Mouse (Mus musculus) forebrain, postnatal 0 days (tissue): ENCODE results near the gene Nupr1. TPM values are rescaled to one million over a fixed set of nuclear protein-coding genes. Genes with fewer than 3 reads are reported as not detected.

ENCODE experiments used
- ATAC-seq: fragments of 200-750 bp; cut with Nextera tagmentation; 2 replicates; pipeline ENCODE4 v1.8.0; 2017; ENCODE audit warnings: mild to moderate bottlenecking, moderate library complexity
- DNase-seq: peaks from one replicate; pipeline ENCODE4 v3.0.0-alpha.2; 2015
- H3K27ac ChIP-seq: fragments of 300-500 bp; sonication (generic); 2 replicates; pipeline ENCODE4 v1.5.1; 2014; ENCODE audit warnings: low read depth, mild to moderate bottlenecking, antibody characterized with exemption, low read length, moderate library complexity, mixed read lengths
- H3K27me3 ChIP-seq: fragments of 300-500 bp; sonication (generic); 2 replicates; pipeline ENCODE4 v1.6.1; 2014; ENCODE audit warnings: mild to moderate bottlenecking, low read length, mixed read lengths; ENCODE audit not compliant: insufficient read depth
- H3K36me3 ChIP-seq: fragments of 300-500 bp; sonication (generic); 2 replicates; pipeline ENCODE4 v1.6.1; 2014; ENCODE audit warnings: mild to moderate bottlenecking, moderate library complexity; ENCODE audit not compliant: insufficient read depth
- H3K4me1 ChIP-seq: fragments of 300-500 bp; sonication (generic); 2 replicates; pipeline ENCODE4 v1.6.1; 2014; ENCODE audit warnings: antibody characterized with exemption; ENCODE audit not compliant: insufficient read depth
- H3K4me2 ChIP-seq: fragments of 300-500 bp; sonication (generic); 2 replicates; pipeline ENCODE4 v1.6.1; 2014; ENCODE audit warnings: low read depth, mild to moderate bottlenecking, moderate library complexity
- H3K4me3 ChIP-seq: fragments of 300-500 bp; sonication (generic); 2 replicates; pipeline ENCODE4 v1.5.1; 2014; ENCODE audit warnings: low read depth, low read length, mixed read lengths
- H3K9ac ChIP-seq: fragments of 300-500 bp; sonication (generic); 2 replicates; pipeline ENCODE4 v1.6.1; 2014; ENCODE audit warnings: mild to moderate bottlenecking
- H3K9me3 ChIP-seq: fragments of 300-500 bp; sonication (generic); 2 replicates; pipeline ENCODE4 v1.6.1; 2016; ENCODE audit warnings: low read length
- CTCF ChIP-seq: sonication (generic); IDR thresholded peaks from 2 replicates; pipeline ENCODE4 v1.5.1; 2016; ENCODE audit warnings: antibody characterized with exemption, control low read depth, low read depth
- WGBS: fragments of 180-500 bp; shearing (Covaris S2); extraction: QIAGEN DNeasy Blood & Tissue Kit; methylation state at CpG from one replicate; pipeline ENCODE4 v1.1.7; 2014; 5-methylcytosine and 5-hydroxymethylcytosine counted together
- polyA plus RNA-seq: library from polyadenylated mRNA; unstranded; fragments of >200 nt; fragmentation: Nextera tagmentation; extraction: Ambion mirVana; gene quantifications from 2 replicates; pipeline ENCODE4 v1.2.1, GENCODE M21; 2015
- total RNA-seq: library from RNA; depleted of rRNA; stranded (reverse); fragments of >200 nt; gene quantifications from 2 replicates; pipeline ENCODE4 v1.2.3, GENCODE M21; 2014

Nupr1 gene
- total and polyA plus RNA-seq, 2 experiments from 2014 or later = 7.3 to 15.5 TPM

DNA sequence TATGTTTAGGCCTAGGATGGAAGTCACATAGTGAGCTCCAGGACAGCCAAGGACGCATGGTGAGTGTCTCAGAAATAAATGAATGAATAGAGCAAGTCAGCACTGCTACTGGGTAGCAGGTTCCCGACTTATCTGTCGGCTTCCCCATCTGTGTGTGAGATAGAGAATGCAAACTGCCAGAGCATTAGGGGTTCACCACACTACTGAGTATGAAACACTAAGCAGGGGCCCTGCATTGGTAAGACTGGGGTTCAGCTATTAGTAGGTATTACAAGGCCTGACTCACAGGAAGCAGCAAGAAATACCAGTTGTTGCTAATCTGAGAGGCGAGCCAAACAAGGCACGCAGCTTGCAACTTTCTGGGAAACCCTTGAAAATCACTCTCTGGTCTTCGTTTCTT, 31.7 kb downstream of the Nupr1 start:
- Histone ChIP-seq H3K4me1 (no peaks in the 10 kb centered on the region), H3K36me3 (no peaks in the 10 kb centered on the region), H3K4me3 (no peak overlapping the region), H3K4me2 (no peak overlapping the region), H3K27me3 (no peaks in the 10 kb centered on the region; the same call in 1 of the 2 replicates), H3K27ac (no peak overlapping the region), H3K9me3 (no peaks in the 10 kb centered on the region), H3K9ac (no peak overlapping the region)
- WGBS = 81% methylated on average over 6 of the region's 6 CpGs
- no peak for ATAC-seq
- no peak for TF ChIP-seq CTCF
- DNase-seq = no peak

DNA sequence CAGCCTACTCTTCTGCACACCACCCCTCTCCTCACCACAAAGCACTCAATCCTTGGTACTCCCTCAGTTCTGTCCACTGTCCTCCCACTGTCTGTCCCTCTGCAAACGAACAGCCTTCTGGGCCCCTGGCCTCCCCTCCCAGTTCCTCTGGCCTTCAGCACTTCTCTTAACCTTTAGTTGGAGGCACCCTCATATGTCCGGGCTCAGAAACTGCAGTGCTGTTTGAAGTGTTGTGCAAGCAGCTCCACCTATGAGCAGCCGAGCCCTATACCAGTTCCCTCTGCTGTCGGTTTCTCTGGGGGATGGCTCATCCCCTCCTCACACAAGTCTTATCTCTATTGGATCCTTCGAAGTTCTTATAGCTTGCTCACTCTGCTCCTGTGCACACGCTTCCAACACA, 34.2 kb downstream of the Nupr1 start:
- ATAC-seq = no peak
- Histone ChIP-seq H3K27ac (no peak overlapping the region), H3K4me1 (no peaks in the 10 kb centered on the region), H3K36me3 (no peaks in the 10 kb centered on the region), H3K4me2 (no peak overlapping the region), H3K27me3 (no peaks in the 10 kb centered on the region; the same call in 1 of the 2 replicates), H3K9ac (no peak overlapping the region), H3K9me3 (no peaks in the 10 kb centered on the region), H3K4me3 (no peak overlapping the region)
- DNase-seq = no peak
- no peak for TF ChIP-seq CTCF
- whole genome bisulfite sequencing = 70% methylated on average over 6 of the region's 6 CpGs

DNA sequence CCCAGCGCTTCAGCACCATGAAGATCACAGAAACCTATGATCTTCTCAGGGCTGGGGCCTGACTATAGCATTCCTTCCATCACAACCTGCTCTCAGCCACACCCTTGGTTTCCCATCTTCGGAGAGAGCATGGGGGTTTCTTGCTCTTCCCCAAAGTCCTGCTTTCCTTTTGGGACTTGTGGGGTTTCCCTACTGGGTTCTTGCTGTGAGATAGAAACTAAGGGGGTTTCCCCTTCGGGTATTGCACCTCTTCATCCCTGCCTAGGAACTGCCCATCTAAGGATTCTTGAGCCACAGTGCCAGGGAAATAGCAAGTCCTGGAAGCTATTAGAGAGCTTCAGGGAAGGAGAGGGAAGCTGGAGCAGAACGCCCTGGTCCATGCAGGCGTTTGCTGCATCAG, 34.8 kb downstream of the Nupr1 start:
- Histone ChIP-seq H3K4me1 (no peaks in the 10 kb centered on the region), H3K27ac (no peak overlapping the region), H3K36me3 (no peaks in the 10 kb centered on the region), H3K9ac (no peak overlapping the region), H3K4me2 (no peak overlapping the region), H3K27me3 (no peaks in the 10 kb centered on the region; the same call in 1 of the 2 replicates), H3K9me3 (no peaks in the 10 kb centered on the region), H3K4me3 (no peak overlapping the region)
- no peak for TF ChIP-seq CTCF
- ATAC-seq (no peak), DNase-seq (no peak)
- WGBS = 84% methylated on average over 5 of the region's 5 CpGs

DNA sequence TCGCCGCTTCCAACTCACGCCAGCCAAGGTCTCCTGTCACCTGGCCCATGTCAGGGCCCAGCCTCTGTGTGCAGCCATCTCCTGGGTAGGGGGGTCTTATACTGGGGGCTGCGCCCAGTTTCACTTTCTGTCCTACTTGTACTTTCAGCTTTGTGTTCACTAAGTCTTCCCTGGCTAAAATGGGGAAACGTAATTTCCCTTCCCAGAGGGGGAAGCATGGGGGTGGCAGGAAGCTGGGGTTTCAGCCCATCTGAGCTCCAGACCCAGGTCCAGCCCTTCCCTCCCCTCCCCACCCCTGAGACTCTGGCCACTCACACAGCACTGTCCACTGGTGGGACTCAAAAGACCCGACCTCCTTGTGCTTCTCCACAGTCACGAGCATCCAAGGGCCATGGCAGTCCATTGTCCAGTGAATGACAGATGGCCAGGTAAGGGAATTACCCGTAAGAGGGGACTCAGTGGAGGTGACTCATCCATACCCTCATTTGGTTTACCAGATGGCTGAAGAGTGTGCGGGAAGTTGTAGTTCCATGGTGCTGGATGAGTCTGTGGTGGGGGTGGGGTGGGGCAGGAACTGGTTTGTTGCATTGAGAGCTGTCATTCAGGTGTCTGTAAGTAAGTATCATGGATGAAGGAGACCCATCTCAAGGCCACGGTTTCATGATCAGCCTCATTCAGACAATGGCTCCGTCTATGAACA, 35.6 kb downstream of the Nupr1 start, which contains the start of gene Il27:
Gene Il27, minus strand, starts transcription at position 80 of the 700 bp plus-strand sequence.
- no peaks in the 10 kb centered on the region for H3K36me3 ChIP-seq
- ATAC-seq (no peak), DNase-seq (no peak)
- H3K4me1 ChIP-seq = no peaks in the 10 kb centered on the region
- H3K4me2 ChIP-seq = no peak within 1 kb of the TSS
- no peak within 1 kb of the TSS for H3K9ac ChIP-seq
- H3K27ac ChIP-seq = no peak within 1 kb of the TSS
- no peak within 1 kb of the TSS for H3K4me3 ChIP-seq
- TF ChIP-seq CTCF = no peak
- H3K9me3 ChIP-seq = no peaks in the 10 kb centered on the region
- WGBS = 86% methylated on average over 11 of the region's 11 CpGs
- no peaks in the 10 kb centered on the region; the same call in 1 of the 2 replicates for H3K27me3 ChIP-seq

DNA sequence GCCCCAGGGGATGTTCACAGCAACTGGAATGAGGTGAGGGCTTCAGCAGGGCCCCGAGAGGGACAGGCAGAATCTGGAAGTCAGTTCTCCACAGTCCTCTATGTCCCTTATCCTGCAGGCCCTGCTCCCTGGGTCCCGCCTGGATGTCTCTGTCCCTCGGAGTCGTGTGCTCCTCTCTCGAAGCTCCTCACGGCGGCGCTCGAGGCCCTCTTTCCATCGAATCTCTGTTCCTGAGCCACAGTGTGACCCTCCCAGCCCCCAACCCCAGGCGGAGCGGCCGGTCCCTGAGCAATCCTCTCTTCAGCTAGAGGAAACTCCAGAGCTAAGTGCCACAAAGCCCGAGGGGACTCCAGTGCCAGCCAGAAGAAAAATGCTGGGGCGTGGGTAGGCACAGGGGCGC, 42.9 kb downstream of the Nupr1 start:
- Histone ChIP-seq H3K27ac (no peak overlapping the region), H3K4me1 (0 out of 2 replicates have a peak, but pooled peaks cover 4% of the 10 kb centered on the region), H3K27me3 (0 out of 2 replicates have a peak, but pooled peaks cover 3% of the 10 kb centered on the region), H3K4me3 (no peak overlapping the region), H3K36me3 (no peaks in the 10 kb centered on the region), H3K9me3 (no peaks in the 10 kb centered on the region), H3K4me2 (no peak overlapping the region), H3K9ac (no peak overlapping the region)
- ATAC-seq = peak; percentile 49; the same call in 1 of the 2 replicates
- DNase-seq = peak; percentile 55
- 5% methylated on average over 16 of the region's 16 CpGs for WGBS
- peak; percentile 66 for TF ChIP-seq CTCF

DNA sequence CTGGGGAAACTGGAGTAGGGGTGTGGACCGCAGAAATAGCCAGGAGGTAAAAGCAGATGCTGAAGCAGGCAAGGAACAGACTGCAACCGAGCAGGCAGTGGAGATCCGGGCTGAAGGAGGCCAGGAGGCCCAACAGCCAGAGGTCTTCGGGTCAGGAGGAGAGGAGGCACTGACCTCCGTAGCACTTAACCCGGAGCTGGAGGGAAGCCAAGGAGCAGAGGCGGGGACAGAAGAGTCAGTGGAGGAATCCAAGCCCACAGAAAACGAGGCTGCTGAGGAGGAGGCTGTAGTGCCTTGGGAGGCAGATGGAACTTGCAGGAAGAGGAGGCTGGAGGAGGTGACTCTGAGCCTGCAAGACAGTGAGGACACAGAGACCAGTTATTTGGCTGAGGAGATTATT, 43.8 kb downstream of the Nupr1 start:
- Histone ChIP-seq H3K36me3 (no peaks in the 10 kb centered on the region), H3K27me3 (0 out of 2 replicates have a peak, but pooled peaks cover 3% of the 10 kb centered on the region), H3K9ac (no peak overlapping the region), H3K4me2 (no peak overlapping the region), H3K9me3 (no peaks in the 10 kb centered on the region), H3K4me3 (no peak overlapping the region), H3K4me1 (peaks cover 8% of the 10 kb centered on the region), H3K27ac (no peak overlapping the region)
- ATAC-seq (no peak), DNase-seq (no peak)
- WGBS = 68% methylated on average over 8 of the region's 8 CpGs
- TF ChIP-seq CTCF = no peak

DNA sequence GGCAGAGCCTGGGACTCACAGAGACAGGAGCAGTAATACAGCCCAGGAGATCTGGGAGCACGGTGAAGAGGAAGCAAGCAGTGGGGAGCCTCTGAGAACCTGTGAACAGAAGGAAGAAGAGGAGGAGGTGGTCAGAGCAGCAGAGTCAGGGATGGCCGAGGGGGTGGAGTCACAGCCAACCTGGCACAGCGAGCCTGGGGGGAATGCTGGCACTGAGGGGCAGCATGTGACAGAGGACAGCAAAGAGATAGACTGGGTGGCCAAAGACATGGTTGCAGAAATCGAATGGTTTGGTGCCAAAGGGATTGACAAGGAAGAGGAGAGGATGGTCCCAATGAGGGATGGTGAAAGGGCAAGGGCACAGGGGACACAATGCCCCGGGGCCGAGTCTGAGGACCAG, 44.9 kb downstream of the Nupr1 start, which contains the start of gene Cln3:
Gene Cln3, minus strand, starts transcription at position 101 of the 400 bp plus-strand sequence.
- TF ChIP-seq CTCF = no peak
- ATAC-seq = no peak
- Histone ChIP-seq H3K36me3 (no peaks in the 10 kb centered on the region), H3K4me3 (no peak within 1 kb of the TSS), H3K9me3 (no peaks in the 10 kb centered on the region), H3K4me2 (no peak within 1 kb of the TSS), H3K27me3 (0 out of 2 replicates have a peak, but pooled peaks cover 3% of the 10 kb centered on the region), H3K9ac (no peak within 1 kb of the TSS), H3K27ac (no peak within 1 kb of the TSS), H3K4me1 (peaks cover 9% of the 10 kb centered on the region)
- WGBS = 81% methylated on average over 6 of the region's 6 CpGs
- DNase-seq = no peak
